Mouse (Mus musculus) cerebellum, adult 9-11 months (tissue): ENCODE data around the gene Trank1.

ENCODE experiments used
- DNase-seq: peaks from one replicate; pipeline ENCODE4 v3.0.0; 2022

The Trank1 gene

GRCm38 (mm10) chr9:111428698-111429362 is 117.3 kb downstream of the Trank1 start:
- no peak for DNase-seq

- DNase-seq, result no peak
These were observed 117.8 kb downstream of the Trank1 start for GRCm38 (mm10) chr9:111429363-111429750.

- no peak for DNase-seq
These were observed 123.9 kb downstream of the Trank1 start for GRCm38 (mm10) chr9:111435429-111435828.

- no peak for DNase-seq
These were observed 127.6 kb downstream of the Trank1 start, which contains the start of gene Dclk3 for GRCm38 (mm10) chr9:111438904-111439835. Gene Dclk3 (plus strand): TSS chr9:111439081.

- no peak for DNase-seq
These were observed 128.3 kb downstream of the Trank1 start for GRCm38 (mm10) chr9:111439836-111440201.

- no peak for DNase-seq
These were observed 128.9 kb downstream of the Trank1 start for GRCm38 (mm10) chr9:111440446-111440845.

GRCm38 (mm10) chr9:111441151-111441550 is 129.6 kb downstream of the Trank1 start:
- no peak for DNase-seq
